Mouse (Mus musculus): ENCODE results near the gene A030014E15Rik.
"Not testable (repeated sequence)": the region's sequence is repeated elsewhere in the genome, so short reads cannot be mapped to it uniquely, and the experiment has no call there.

The A030014E15Rik gene

DNA sequence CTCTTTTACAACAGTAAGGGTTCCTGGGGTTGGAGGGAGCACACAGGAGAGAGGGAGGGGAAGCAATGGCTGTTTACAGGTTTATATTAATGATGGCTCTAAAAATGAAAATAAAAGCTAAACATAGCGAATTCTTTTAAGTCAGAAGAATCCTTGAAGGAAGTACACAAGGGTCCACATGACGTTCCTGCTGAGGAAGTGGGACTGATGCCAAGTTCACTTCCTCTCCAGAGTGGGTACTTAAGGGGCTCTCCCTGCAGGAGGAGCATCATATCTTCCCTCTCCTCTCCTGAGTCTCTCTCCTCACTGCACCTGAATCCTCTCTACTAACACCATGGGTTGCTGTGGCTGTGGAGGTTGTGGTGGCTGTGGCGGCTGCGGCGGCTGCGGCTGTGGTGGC, at the start of gene A030014E15Rik:
TSS of gene A030014E15Rik (plus strand) at position 268 of the 400 bp plus-strand sequence.
- DNase-seq (ENCODE audit: extremely low spot score) = no peak

DNA sequence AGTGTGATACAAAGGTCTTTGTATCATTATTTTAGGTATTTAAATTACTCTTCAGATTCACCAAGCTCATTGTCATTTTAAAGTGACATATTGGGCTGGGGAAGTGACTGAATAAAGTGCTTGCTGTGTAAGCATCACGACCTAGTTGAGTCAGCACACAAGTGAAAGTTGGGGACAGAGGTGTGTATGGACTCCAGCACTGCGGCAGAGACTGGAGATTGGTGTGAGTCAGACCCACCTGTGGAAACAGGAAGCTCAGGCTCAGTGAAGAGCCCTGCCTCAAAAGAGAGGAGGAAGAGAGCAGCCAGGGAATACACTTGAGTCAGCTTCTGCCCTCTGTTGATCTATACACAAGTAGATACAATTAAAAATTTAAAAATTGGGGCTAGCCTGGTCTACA, 45.5 kb upstream of the A030014E15Rik start:
- no peak for DNase-seq (ENCODE audit: extremely low spot score)

DNA sequence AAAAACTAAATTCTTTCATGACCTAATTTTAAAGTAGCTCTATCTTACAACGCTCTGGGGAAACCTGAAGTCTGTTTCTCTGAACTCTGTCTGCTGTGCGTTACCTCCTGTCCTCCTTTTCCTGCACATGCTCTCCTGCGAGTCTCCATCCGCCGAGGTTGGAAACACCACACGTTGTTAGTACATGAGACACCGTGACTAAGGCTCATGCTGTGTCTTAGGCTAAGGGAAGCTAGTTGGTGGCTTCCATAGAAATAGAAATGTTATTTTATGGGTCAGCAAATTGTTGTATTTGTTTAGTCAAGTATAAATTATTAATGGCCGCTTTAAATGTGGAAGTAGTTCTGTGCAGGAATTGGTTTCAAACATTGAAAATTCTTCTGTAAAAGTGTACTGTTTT, 44.5 kb upstream of the A030014E15Rik start:
- no peak for DNase-seq (ENCODE audit: extremely low spot score)

DNA sequence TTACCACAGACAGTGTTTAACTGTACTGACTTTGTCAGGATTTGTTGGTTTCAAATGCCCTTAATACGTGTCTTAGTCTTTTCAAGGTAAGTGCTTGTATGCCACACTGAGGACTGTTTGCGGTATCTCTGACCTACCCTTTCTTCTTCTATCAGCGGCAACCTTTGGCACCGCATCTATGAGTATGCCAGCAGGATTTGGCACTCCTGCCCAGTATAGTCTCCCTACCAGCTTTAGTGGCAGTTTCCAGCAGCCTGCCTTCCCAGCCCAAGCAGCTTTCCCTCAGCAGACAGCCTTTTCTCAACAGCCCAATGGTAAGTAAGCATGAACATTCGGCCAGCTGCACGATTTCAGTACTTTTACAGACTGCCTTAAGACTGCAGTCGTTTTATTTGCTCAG, 31.4 kb upstream of the A030014E15Rik start:
- DNase-seq (ENCODE audit: extremely low spot score) = no peak

DNA sequence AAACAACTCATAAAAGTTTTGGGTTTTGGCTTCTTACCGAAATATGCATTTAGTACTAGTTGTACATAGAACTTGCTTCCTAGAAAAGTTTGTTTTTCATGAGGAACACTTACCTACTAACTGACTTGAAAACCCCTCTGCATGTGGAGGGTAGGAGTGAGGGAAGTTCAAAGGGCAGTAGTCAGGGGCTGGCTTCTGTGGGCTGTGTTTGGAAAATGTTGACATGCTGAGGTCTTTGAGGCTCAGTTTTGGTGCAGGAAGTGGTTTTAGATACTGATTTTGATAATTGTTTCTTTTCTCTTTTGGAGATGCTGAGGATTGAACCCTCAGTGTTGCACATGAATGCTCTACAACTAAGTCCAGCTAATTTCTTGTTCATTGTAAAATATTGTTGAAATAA, 24.1 kb upstream of the A030014E15Rik start:
- DNase-seq (ENCODE audit: extremely low spot score) = no peak

DNA sequence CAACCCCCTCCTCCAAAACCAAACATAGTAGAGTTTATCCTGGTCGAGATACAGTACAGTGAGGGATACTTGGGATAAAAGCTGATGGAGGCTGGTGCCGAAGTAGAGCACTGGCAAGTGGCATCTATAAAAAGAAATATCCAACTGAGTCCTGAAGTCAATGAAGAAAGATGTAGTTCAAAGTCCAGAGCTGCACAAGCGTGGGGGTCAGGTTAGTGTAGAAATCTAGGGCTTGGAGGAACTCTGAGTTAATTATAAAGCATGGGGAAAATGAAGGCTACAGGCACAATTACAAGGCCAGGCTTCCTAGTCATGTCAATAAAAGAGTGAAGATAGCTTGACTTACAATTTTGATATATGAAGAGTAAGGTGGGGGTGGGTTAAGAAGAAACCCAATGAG, 23.5 kb upstream of the A030014E15Rik start:
- no peak for DNase-seq (ENCODE audit: extremely low spot score)

DNA sequence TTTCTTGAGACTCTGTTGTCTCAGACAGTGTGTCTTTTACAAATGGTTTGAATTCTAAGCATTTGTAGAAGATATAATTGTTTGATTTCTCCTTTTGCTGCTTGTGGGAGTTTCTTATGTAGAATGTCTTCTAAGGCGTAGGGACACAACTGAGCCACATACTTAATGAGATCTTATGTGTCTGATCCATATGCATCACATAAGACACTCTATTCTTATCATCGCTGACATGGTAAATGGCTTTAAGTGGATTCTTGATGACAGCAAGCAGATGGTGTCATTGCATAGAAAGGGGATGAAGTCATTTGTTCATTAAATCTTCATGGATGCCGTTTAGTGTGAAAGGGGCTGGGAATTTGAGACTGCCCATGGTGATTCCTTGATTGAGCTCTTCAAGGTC, 18.8 kb upstream of the A030014E15Rik start:
- no peak for DNase-seq (ENCODE audit: extremely low spot score)

DNA sequence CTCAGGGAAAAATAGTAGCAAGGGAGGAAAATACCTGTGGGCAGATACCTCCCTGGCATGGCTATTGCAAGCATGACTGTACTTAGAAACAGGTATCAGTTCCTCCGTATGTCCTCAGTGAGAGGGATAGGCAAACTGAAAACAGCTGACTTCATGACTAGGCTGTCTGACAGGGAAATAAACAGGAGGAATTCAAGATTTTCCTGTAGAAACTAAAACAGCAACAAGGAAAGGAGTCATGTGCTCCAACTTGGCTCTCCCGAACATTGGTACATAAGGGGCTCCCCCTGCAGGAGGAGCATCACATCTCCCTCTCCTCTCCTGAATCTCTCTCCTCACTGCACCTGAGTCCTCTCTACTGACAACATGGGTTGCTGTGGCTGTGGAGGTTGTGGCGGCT, 11.7 kb upstream of the A030014E15Rik start, which contains the start of gene A030005L19Rik:
TSS of gene A030005L19Rik (plus strand) at position 301 of the 400 bp plus-strand sequence.
- DNase-seq (ENCODE audit: extremely low spot score) = no peak

DNA sequence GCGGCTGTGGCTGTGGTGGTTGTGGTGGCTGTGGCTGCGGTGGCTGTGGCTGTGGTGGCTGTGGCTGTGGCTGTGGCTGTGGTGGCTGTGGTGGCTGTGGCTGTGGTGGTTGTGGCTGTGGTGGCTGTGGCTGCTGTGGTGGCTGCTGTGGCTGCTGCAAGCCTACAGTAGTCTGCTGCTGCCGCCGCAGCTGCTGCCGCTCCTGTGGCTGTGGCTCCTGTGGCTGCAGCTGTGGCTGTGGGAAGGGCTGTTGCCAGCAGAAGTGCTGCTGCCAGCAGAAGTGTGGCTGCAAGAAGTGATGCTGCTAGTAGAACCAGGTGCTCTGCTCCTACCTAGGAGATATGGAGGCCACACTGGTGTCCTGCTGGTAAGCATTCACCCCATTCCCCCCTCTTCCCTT, 11.3 kb upstream of the A030014E15Rik start:
- DNase-seq (ENCODE audit: extremely low spot score) = not testable (repeated sequence)

DNA sequence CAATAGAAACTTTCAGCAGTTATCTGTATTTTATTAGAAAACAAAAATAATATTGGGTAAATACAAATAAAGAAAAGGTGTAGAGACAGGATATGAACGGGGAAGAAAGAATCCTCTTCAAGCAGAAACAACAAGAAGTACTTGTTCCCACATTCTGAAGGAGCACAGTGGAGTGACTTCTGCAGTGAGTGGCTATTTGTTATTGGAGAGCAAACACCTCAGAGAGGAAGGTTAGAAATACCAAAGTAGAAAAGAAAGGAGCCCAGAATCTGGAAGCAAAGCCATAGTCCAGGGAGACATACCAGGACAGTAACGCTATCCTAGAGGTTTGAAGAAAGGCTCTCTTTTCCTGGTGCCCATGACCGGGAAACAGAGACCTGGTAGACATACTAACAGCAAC, 5.8 kb downstream of the A030014E15Rik start:
- not testable (repeated sequence) for DNase-seq (ENCODE audit: extremely low spot score)

DNA sequence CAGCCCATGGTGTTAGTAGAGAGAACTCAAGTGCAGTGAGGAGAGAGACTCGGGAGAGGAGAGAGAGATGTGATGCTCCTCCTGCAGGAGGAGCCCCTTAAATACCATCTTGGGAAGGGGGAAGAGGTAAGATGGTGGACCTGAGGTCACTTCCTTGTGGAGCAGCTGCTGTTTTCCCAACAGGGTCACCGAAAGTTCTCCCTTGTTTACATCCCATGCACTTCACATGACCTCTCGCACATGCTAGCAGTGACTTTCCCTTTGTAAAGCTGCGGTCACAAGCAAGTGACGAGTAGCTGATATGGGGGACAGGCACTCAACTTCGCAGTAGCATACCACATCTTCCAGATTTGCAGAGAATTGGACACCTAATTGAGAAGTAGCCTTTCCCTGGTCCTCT, 6.6 kb downstream of the A030014E15Rik start, which contains the start of gene Gm6217:
TSS of gene Gm6217 (minus strand) at position 74 of the 400 bp plus-strand sequence.
- not testable (repeated sequence) for DNase-seq (ENCODE audit: extremely low spot score)

DNA sequence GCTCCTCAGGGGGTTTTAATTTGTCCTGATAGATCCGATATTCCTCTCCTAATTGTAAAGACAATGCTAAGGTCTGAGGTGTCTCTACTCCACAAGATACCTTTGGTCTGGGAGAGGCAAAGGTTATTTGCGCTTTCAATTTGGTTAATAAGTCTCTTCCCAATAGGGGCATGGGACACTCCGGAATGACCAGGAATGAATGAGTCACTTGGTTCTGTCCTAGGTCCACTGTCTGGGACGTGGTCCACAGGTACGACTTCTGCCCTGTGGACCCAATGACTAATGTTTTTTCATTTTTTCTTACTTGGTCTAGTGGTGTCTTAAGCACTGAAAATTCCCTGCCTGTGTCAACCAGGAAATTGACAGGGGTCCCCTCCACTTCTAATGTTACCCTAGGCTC, 13.9 kb downstream of the A030014E15Rik start:
- no peak for DNase-seq (ENCODE audit: extremely low spot score)

DNA sequence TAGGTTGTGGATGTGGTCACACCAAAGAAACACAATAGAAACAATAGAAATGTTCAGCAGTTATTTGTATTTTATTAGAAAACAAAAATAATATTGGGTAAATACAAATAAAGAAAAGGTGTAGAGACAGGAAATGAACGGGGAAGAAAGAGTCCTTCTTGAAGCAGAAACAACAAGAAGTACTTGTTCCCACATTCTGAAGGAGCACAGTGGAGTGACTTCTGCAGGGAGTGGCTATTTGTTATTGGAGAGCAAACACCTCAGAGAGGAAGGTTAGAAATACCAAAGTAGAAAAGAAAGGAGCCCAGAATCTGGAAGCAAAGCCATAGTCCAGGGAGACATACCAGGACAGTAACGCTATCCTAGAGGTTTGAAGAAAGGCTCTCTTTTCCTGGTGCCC, 17.8 kb downstream of the A030014E15Rik start:
- DNase-seq (ENCODE audit: extremely low spot score) = not testable (repeated sequence)

DNA sequence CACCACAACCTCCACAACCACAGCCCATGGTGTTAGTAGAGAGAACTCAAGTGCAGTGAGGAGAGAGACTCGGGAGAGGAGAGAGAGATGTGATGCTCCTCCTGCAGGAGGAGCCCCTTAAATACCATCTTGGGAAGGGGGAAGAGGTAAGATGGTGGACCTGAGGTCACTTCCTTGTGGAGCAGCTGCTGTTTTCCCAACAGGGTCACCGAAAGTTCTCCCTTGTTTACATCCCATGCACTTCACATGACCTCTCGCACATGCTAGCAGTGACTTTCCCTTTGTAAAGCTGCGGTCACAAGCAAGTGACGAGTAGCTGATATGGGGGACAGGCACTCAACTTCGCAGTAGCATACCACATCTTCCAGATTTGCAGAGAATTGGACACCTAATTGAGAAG, 18.6 kb downstream of the A030014E15Rik start, which contains the start of gene A030003K21Rik:
TSS of gene A030003K21Rik (minus strand) at position 94 of the 400 bp plus-strand sequence.
- DNase-seq (ENCODE audit: extremely low spot score) = not testable (repeated sequence)

DNA sequence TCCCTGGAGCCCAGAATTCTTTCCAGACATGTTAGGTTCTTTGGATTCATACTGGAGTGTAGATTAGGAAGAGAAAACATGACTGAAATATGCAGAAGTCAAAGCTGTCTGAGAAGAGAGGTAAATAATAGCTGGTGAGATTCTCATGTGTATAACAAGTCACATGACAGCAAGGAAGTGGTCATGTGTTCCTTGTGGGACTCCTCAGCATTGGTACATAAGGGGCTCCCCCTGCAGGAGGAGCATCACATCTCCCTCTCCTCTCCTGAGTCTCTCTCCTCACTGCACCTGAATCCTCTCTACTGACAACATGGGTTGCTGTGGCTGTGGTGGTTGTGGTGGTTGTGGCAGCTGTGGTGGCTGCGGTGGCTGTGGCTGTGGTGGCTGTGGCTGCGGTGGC, 21.3 kb downstream of the A030014E15Rik start:
- DNase-seq (ENCODE audit: extremely low spot score) = not testable (repeated sequence)

DNA sequence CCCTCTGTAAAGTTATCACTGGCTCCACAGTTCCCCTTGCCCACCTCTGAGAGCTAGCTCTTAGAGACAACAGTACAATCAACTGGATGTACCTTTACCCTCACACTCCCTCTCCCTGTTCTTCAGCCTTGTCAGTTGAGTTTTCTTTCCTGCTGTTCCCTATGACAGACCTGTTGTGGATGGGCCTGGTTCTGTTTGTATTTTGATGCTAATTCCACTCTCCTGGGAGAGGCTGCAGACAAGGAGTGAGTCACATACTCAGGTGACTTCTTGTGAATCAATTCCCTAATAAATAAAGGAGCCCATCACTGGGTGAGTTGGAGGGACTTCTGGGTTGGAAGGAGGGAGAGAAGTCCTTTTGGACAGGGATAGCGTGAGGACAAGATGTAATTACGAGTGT, 23.9 kb downstream of the A030014E15Rik start:
- DNase-seq (ENCODE audit: extremely low spot score) = no peak

DNA sequence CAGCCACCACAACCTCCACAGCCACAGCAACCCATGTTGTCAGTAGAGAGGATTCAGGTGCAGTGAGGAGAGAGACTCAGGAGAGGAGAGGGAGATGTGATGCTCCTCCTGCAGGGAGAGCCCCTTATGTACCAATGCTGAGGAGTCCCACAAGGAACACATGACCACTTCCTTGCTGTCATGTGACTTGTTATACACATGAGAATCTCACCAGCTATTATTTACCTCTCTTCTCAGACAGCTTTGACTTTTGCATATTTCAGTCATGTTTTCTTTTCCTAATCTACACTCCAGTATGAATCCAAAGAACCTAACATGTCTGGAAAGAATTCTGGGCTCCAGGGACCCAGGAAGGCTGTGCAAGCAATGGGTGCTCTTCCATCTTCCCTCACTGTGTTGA, 31.2 kb downstream of the A030014E15Rik start, which contains the start of gene Gm7544:
TSS of gene Gm7544 (minus strand) at position 101 of the 400 bp plus-strand sequence.
- not testable (repeated sequence) for DNase-seq (ENCODE audit: extremely low spot score)

DNA sequence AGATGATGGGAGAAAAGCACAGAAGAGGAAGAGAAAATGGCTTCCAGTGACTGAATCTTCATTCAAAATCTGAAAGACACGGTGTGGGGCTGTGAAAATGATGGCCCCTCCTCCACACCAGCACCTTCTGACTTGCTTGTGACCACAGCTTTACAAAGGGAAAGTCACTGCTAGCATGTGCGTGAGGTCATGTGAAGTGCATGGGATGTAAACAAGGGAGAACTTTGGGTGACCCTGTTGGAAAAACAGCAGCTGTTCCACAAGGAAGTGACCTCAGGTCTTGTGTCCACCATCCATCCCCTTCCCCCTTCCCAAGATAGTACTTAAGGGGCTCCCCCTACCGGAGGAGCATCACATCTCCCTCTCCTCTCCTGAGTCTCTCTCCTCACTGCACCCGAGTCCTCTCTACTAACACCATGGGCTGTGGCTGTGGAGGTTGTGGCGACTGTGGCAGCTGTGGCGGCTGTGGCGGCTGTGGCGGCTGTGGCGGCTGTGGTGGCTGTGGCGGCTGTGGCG, 35.2 kb downstream of the A030014E15Rik start, which contains the start of gene Gm47955:
TSS of gene Gm47955 (plus strand) at position 417 of the 516 bp plus-strand sequence.
- no peak for DNase-seq (ENCODE audit: extremely low spot score)

DNA sequence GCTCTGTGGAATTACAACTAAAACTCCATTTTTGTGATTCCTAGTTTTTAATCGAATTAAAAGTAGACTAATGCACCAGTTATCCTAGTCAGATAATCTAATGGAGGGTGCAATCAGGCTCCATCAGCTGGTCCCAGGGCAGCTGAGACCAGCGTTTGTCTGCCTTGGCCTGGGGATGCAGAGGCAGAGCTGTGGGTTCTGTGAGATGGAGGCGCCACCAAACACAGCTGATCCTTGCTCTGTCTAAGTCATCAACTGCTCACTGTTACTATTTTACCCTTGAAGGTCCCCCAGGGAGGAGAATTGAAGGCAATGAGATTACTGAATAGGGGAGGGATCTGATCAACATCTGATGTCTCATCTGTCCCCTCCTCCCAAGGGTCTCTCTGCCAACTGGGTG, 41.7 kb downstream of the A030014E15Rik start:
- no peak for DNase-seq (ENCODE audit: extremely low spot score)

DNA sequence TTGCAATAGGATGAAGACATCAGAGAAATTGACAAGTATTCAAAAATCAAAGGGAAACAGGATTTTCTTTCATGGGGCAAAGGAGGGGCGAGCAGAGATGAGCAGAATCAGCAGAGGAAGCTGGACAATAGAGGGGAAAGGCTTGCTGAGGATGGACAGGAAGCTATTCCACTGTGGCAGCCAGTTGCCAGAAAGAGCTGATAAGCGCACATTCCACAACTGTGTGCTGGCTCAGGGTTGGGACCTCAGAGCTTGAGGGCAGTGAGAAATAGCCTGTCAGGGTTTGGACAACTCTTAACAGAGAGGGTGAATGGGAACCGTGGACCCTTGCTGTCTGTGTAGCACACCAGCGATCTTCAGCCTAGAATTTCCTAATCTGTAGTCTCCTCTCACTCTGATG, 47.3 kb downstream of the A030014E15Rik start:
- DNase-seq (ENCODE audit: extremely low spot score) = no peak

DNA sequence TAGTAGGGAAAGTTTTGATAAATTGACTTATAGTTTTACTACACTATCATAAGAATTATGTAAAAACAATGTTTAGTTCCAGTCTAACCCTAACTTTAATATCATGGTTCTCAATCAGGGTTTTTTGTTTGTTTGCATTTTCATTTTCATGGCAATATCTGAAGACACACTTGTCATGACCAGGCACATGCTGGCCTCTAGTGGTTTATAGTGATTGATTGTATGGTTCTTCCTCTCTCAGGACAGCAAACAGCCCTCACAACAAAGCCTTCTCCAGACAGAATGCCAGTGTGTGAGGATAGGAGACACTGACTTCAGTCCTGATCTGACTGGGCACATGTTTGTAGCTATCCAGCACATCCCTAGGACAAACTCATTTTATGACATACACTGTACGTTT, 48.5 kb downstream of the A030014E15Rik start:
- DNase-seq (ENCODE audit: extremely low spot score) = no peak

DNA sequence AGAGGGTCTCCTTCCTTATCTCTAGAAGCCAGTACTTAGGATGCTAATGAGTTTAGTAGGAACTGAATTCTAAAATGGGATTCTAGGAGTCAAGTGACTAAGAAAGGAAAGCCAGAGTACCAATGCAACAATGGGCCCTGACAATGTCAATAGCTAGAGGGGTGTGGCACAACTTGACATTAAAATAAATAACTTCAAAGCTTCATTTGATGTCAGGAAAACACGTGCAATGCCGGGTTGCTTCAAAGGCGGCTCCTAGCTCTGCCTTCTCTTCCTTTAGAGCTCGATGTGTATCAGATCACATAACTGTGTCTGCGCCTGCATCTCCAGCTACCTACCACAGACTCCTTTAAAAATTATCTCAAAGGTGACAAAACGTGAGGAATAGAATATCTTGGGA, 49.2 kb downstream of the A030014E15Rik start:
- no peak for DNase-seq (ENCODE audit: extremely low spot score)

DNA sequence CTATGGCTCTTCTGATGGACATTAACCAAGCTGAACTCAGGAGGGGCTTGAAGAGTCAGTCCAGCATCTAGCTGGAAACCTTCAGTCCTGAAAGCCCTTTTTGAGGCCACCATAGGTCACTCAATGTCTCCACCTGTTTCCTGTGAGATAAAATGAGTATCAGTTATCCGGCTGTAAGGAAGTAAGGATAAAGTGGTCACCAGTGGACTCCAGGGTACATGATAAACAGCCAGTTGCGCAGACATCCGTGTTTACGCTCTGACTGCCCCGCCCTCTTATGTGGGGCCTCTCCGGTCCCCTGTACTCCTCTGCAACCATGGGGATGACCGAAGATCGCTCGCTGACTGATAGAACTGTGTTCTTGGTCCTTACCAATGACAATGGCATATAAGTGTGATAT, 49.6 kb downstream of the A030014E15Rik start:
- DNase-seq (ENCODE audit: extremely low spot score) = peak; percentile 9

All from embryo, embryonic 9.5 days (tissue).